Mouse (Mus musculus) cortical plate, adult 2 months (tissue): ENCODE data around the gene Ints11.

Source experiments
- CTCF ChIP-seq: fragments of 200-500 bp; IDR thresholded peaks from 2 replicates; pipeline ENCODE4 v1.5.1; 2011; ENCODE audit warnings: mild to moderate bottlenecking, control low read depth, low read length; ENCODE audit not compliant: insufficient read depth; ENCODE audit errors: extremely low read depth
- POLR2A ChIP-seq: fragments of 200-500 bp; IDR thresholded peaks from 2 replicates; pipeline ENCODE4 v1.6.1; 2011; ENCODE audit warnings: mild to moderate bottlenecking, low read length, control low read depth; ENCODE audit not compliant: insufficient read depth; ENCODE audit errors: extremely low read depth

GRCm38 (mm10) chr4:155893212-155893690 lies 23.9 kb downstream of the Ints11 start:
- TF ChIP-seq POLR2A (no peak), CTCF (no peak)
